Mouse (Mus musculus): ENCODE measurements around the gene Cfap46. TPM values are rescaled to one million over a fixed set of nuclear protein-coding genes. Genes with fewer than 3 reads are reported as not detected.
A peak's percentile ranks its signal among the peaks of the same experiment; 100 is the strongest.
"Not testable (repeated sequence)": the region's sequence is repeated elsewhere in the genome, so short reads cannot be mapped to it uniquely, and the experiment has no call there.

Cfap46 gene
- polyA plus RNA-seq, 1 experiment from 2014 or later = 0.26 TPM

GRCm38 (mm10) chr7:139703146-139703825 is 19.7 kb upstream of the Cfap46 start:
- ATAC-seq (ENCODE audit: insufficient number of reproducible peaks, insufficient read depth, low FRiP score, low TSS enrichment) = peak; percentile 74
- WGBS = 33% methylated on average over 6 of the region's 6 CpGs
- Histone ChIP-seq H3K36me3 (no peaks in the 10 kb centered on the region), H3K4me2 (replicated peaks) (0 out of 2 replicates have a peak overlapping the region, but pooled peaks have one; percentile 5), H3K4me3 (no peak overlapping the region), H3K4me1 (no peaks in the 10 kb centered on the region), H3K27ac (no peak overlapping the region), H3K27me3 (no peaks in the 10 kb centered on the region; the same call in 1 of the 2 replicates), H3K9ac (no peak overlapping the region), H3K9me3 (no peaks in the 10 kb centered on the region)

GRCm38 (mm10) chr7:139701651-139702301 is 18.2 kb upstream of the Cfap46 start:
- no peak overlapping the region for H3K4me2 ChIP-seq (replicated peaks)
- no peaks in the 10 kb centered on the region; the same call in 1 of the 2 replicates for H3K27me3 ChIP-seq
- 32% methylated on average over 6 of the region's 6 CpGs for WGBS
- no peak for ATAC-seq (ENCODE audit: insufficient number of reproducible peaks, insufficient read depth, low FRiP score, low TSS enrichment)
- H3K9ac ChIP-seq = no peak overlapping the region
- no peaks in the 10 kb centered on the region for H3K36me3 ChIP-seq
- H3K4me1 ChIP-seq = no peaks in the 10 kb centered on the region
- 0 out of 2 replicates have a peak, but pooled peaks cover 4% of the 10 kb centered on the region for H3K9me3 ChIP-seq
- no peak overlapping the region for H3K27ac ChIP-seq
- no peak overlapping the region for H3K4me3 ChIP-seq

- H3K36me3 ChIP-seq = no peaks in the 10 kb centered on the region
- WGBS = 89% methylated on average over 4 of the region's 4 CpGs
Observed at GRCm38 (mm10) chr7:139692641-139693294, 9.2 kb upstream of the Cfap46 start.

GRCm38 (mm10) chr7:139692211-139692610 is 8.6 kb upstream of the Cfap46 start:
- no peak overlapping the region for H3K4me3 ChIP-seq
- H3K27ac ChIP-seq = no peak overlapping the region
- ATAC-seq (ENCODE audit: insufficient number of reproducible peaks, insufficient read depth, low FRiP score, low TSS enrichment) = no peak
- H3K4me2 ChIP-seq (replicated peaks) = no peak overlapping the region
- no peaks in the 10 kb centered on the region for H3K27me3 ChIP-seq
- no peak overlapping the region for H3K9ac ChIP-seq
- no peaks in the 10 kb centered on the region for H3K4me1 ChIP-seq
- WGBS = 80% methylated on average over 11 of the region's 11 CpGs
- no peaks in the 10 kb centered on the region for H3K9me3 ChIP-seq
- H3K36me3 ChIP-seq = no peaks in the 10 kb centered on the region

More at GRCm38 (mm10) chr7:139692641-139693294, 9.2 kb upstream of the Cfap46 start:
- Histone ChIP-seq H3K9me3 (0 out of 2 replicates have a peak, but pooled peaks cover 4% of the 10 kb centered on the region), H3K27me3 (no peaks in the 10 kb centered on the region), H3K4me2 (replicated peaks) (no peak overlapping the region), H3K9ac (no peak overlapping the region), H3K27ac (no peak overlapping the region), H3K4me3 (no peak overlapping the region), H3K4me1 (no peaks in the 10 kb centered on the region)
- no peak for ATAC-seq (ENCODE audit: insufficient number of reproducible peaks, insufficient read depth, low FRiP score, low TSS enrichment)

- H3K9ac ChIP-seq = no peak overlapping the region
- no peak overlapping the region for H3K4me2 ChIP-seq (replicated peaks)
- no peaks in the 10 kb centered on the region for H3K27me3 ChIP-seq
- no peaks in the 10 kb centered on the region for H3K9me3 ChIP-seq
- no peak overlapping the region for H3K27ac ChIP-seq
- ATAC-seq (ENCODE audit: insufficient number of reproducible peaks, insufficient read depth, low FRiP score, low TSS enrichment) = no peak
- H3K4me1 ChIP-seq = no peaks in the 10 kb centered on the region
- no peak overlapping the region for H3K4me3 ChIP-seq
- no peaks in the 10 kb centered on the region for H3K36me3 ChIP-seq
Observed at GRCm38 (mm10) chr7:139685336-139685735, 1.7 kb upstream of the Cfap46 start.

- H3K27me3 ChIP-seq = no peaks in the 10 kb centered on the region
- H3K4me1 ChIP-seq = no peaks in the 10 kb centered on the region
- peak overlapping the region; percentile 62 for H3K4me3 ChIP-seq
- H3K36me3 ChIP-seq = no peaks in the 10 kb centered on the region
- peak overlapping the region; percentile 46; the same call in 1 of the 2 replicates for H3K27ac ChIP-seq
- WGBS = under 1% methylated on average over 14 of the region's 14 CpGs
- peak overlapping the region; percentile 91 for H3K4me2 ChIP-seq (replicated peaks)
- ATAC-seq (ENCODE audit: insufficient number of reproducible peaks, insufficient read depth, low FRiP score, low TSS enrichment) = peak; percentile 72
- peak overlapping the region; percentile 50 for H3K9ac ChIP-seq
- H3K9me3 ChIP-seq = no peaks in the 10 kb centered on the region
Observed at GRCm38 (mm10) chr7:139684553-139684929, 924 bp upstream of the Cfap46 start.

- Histone ChIP-seq H3K4me2 (replicated peaks) (no peak overlapping the region), H3K4me1 (no peaks in the 10 kb centered on the region), H3K9me3 (no peaks in the 10 kb centered on the region), H3K4me3 (no peak overlapping the region), H3K9ac (no peak overlapping the region), H3K36me3 (no peaks in the 10 kb centered on the region), H3K27me3 (peaks cover 5% of the 10 kb centered on the region; the same call in 1 of the 2 replicates), H3K27ac (no peak overlapping the region)
- 78% methylated on average over 11 of the region's 11 CpGs for WGBS
- ATAC-seq (ENCODE audit: insufficient number of reproducible peaks, insufficient read depth, low FRiP score, low TSS enrichment) = no peak
Observed at GRCm38 (mm10) chr7:139681921-139682598, 1.6 kb downstream of the Cfap46 start.

GRCm38 (mm10) chr7:139676433-139676832 is 7.2 kb downstream of the Cfap46 start:
- ATAC-seq (ENCODE audit: insufficient number of reproducible peaks, insufficient read depth, low FRiP score, low TSS enrichment) = no peak
- WGBS = 75% methylated on average over 3 of the region's 3 CpGs
- H3K9ac ChIP-seq = no peak overlapping the region

GRCm38 (mm10) chr7:139666871-139667270 is 16.7 kb downstream of the Cfap46 start:
- Histone ChIP-seq H3K36me3 (no peaks in the 10 kb centered on the region), H3K9me3 (no peaks in the 10 kb centered on the region), H3K4me1 (no peaks in the 10 kb centered on the region), H3K4me2 (replicated peaks) (no peak overlapping the region), H3K27me3 (no peaks in the 10 kb centered on the region; the same call in 1 of the 2 replicates), H3K4me3 (no peak overlapping the region), H3K27ac (no peak overlapping the region), H3K9ac (no peak overlapping the region)
- 84% methylated on average over 8 of the region's 8 CpGs for WGBS
- no peak for ATAC-seq (ENCODE audit: insufficient number of reproducible peaks, insufficient read depth, low FRiP score, low TSS enrichment)

More at GRCm38 (mm10) chr7:139676433-139676832, 7.2 kb downstream of the Cfap46 start:
- Histone ChIP-seq H3K27me3 (peaks cover 5% of the 10 kb centered on the region; the same call in 1 of the 2 replicates), H3K27ac (no peak overlapping the region), H3K4me2 (replicated peaks) (no peak overlapping the region), H3K9me3 (no peaks in the 10 kb centered on the region), H3K4me1 (no peaks in the 10 kb centered on the region), H3K36me3 (no peaks in the 10 kb centered on the region), H3K4me3 (no peak overlapping the region)

- Histone ChIP-seq H3K4me1 (no peaks in the 10 kb centered on the region), H3K36me3 (no peaks in the 10 kb centered on the region), H3K4me2 (replicated peaks) (no peak overlapping the region), H3K27ac (no peak overlapping the region), H3K4me3 (no peak overlapping the region), H3K9ac (no peak overlapping the region), H3K9me3 (no peaks in the 10 kb centered on the region), H3K27me3 (no peaks in the 10 kb centered on the region; the same call in 1 of the 2 replicates)
- WGBS = 54% methylated on average over 3 of the region's 3 CpGs
- no peak for ATAC-seq (ENCODE audit: insufficient number of reproducible peaks, insufficient read depth, low FRiP score, low TSS enrichment)
Observed at GRCm38 (mm10) chr7:139663318-139663717, 20.3 kb downstream of the Cfap46 start.

- H3K9me3 ChIP-seq; H3K27me3 ChIP-seq; H3K36me3 ChIP-seq; H3K4me2 ChIP-seq (replicated peaks); H3K4me1 ChIP-seq; ATAC-seq (ENCODE audit: insufficient number of reproducible peaks, insufficient read depth, low FRiP score, low TSS enrichment); H3K27ac ChIP-seq; H3K9ac ChIP-seq; H3K4me3 ChIP-seq: not testable (repeated sequence)
- 91% methylated on average over 28 of the region's 28 CpGs for WGBS
Observed at GRCm38 (mm10) chr7:139659901-139660300, 23.7 kb downstream of the Cfap46 start.

Measured in embryonic facial prominence, embryonic 12.5 days (tissue).